ENCODE assay signal across 7 mouse cellular contexts in genomic region chr19:4013066-4013465, GRCm38 (mm10). TPM values are rescaled to one million over a fixed set of nuclear protein-coding genes. Genes with fewer than 3 reads are reported as not detected.
A peak's percentile ranks its signal among the peaks of the same experiment; 100 is the strongest.
DNase-seq lines count a peak whose midpoint lies in the region; ATAC-seq and TF ChIP-seq lines count a peak whose summit lies in the region.

No protein-coding gene starts in this region.

- H3K27me3 ChIP-seq in neural tube, embryonic 11.5 days (ENCODE audit: control insufficient read depth, insufficient read depth, low read length): no peaks in the 10 kb centered on the region
- peaks cover 5% of the 10 kb centered on the region; the same call in 1 of the 2 replicates for H3K27me3 ChIP-seq in forebrain, embryonic 12.5 days
- H3K27me3 ChIP-seq in liver, embryonic 13.5 days: no peaks in the 10 kb centered on the region
- H3K27me3 ChIP-seq in stomach, postnatal 0 days (ENCODE audit: control insufficient read depth, insufficient read depth, low read length): no peaks in the 10 kb centered on the region

- TF ChIP-seq CTCF in stomach, postnatal 0 days (IDR thresholded peaks at IDR 0.05; ENCODE audit: low read depth): no peak

- 25% methylated on average over 9 of the region's 9 CpGs for WGBS in neural tube, embryonic 11.5 days
- 25% methylated on average over 9 of the region's 9 CpGs for WGBS in forebrain, embryonic 12.5 days
- WGBS in liver, embryonic 13.5 days (ENCODE audit: insufficient replicate concordance): 10% methylated on average over 9 of the region's 9 CpGs
- 11% methylated on average over 9 of the region's 9 CpGs for WGBS in stomach, postnatal 0 days

- H3K9me3 ChIP-seq in neural tube, embryonic 11.5 days (ENCODE audit: control insufficient read depth, low read length): no peaks in the 10 kb centered on the region
- no peaks in the 10 kb centered on the region for H3K9me3 ChIP-seq in forebrain, embryonic 12.5 days
- H3K9me3 ChIP-seq in liver, embryonic 13.5 days (replicated peaks): no peaks in the 10 kb centered on the region
- no peaks in the 10 kb centered on the region for H3K9me3 ChIP-seq in stomach, postnatal 0 days (ENCODE audit: control insufficient read depth, low read length)

- no peaks in the 10 kb centered on the region for H3K36me3 ChIP-seq in neural tube, embryonic 11.5 days (ENCODE audit: control insufficient read depth, insufficient read depth, low read length)
- peaks cover 24% of the 10 kb centered on the region for H3K36me3 ChIP-seq in forebrain, embryonic 12.5 days (replicated peaks)
- H3K36me3 ChIP-seq in liver, embryonic 13.5 days: peaks cover 29% of the 10 kb centered on the region
- H3K36me3 ChIP-seq in stomach, postnatal 0 days (ENCODE audit: control insufficient read depth, insufficient read depth, low read length): no peaks in the 10 kb centered on the region

- DNase-seq in neural tube, embryonic 11.5 days (ENCODE audit: low spot score): no peak
- no peak for DNase-seq in neural tube, embryonic 10.5 days (ENCODE audit: extremely low spot score, low spot score)
- DNase-seq in liver, embryonic 13.5 days: no peak
- no peak for DNase-seq in stomach, postnatal 0 days (ENCODE audit: low spot score)
- DNase-seq in gastrocnemius, postnatal 36 days: no peak
- DNase-seq in spleen, postnatal 10 days (ENCODE audit: low spot score in 2 of 2): no peak

- intact Hi-C loops in gastrocnemius, postnatal 36 days (cut with DNase I): loop anchor here (1.0 to 10.0 kb wide), 2 partner anchors 66 to 212 kb away; no protein-coding TSS in a partner anchor

- peak overlapping the region; percentile 26 for H3K4me2 ChIP-seq in neural tube, embryonic 11.5 days (ENCODE audit: low read depth)
- H3K4me2 ChIP-seq in forebrain, embryonic 12.5 days: peak overlapping the region; percentile 46
- H3K4me2 ChIP-seq in liver, embryonic 13.5 days: peak overlapping the region; percentile 79
- H3K4me2 ChIP-seq in stomach, postnatal 0 days (replicated peaks; ENCODE audit: low read depth): peak overlapping the region; percentile 50

- H3K4me1 ChIP-seq in neural tube, embryonic 11.5 days (ENCODE audit: control insufficient read depth, insufficient read depth, low read length): peaks cover 5% of the 10 kb centered on the region
- H3K4me1 ChIP-seq in forebrain, embryonic 12.5 days: peaks cover 13% of the 10 kb centered on the region
- H3K4me1 ChIP-seq in liver, embryonic 13.5 days (replicated peaks): peaks cover 48% of the 10 kb centered on the region
- no peaks in the 10 kb centered on the region; the same call in 1 of the 2 replicates for H3K4me1 ChIP-seq in stomach, postnatal 0 days (replicated peaks; ENCODE audit: control insufficient read depth, insufficient read depth)

- H3K9ac ChIP-seq in neural tube, embryonic 11.5 days (ENCODE audit: low read length): peak overlapping the region; percentile 5
- no peak overlapping the region; the same call in 1 of the 2 replicates for H3K9ac ChIP-seq in forebrain, embryonic 12.5 days
- H3K9ac ChIP-seq in liver, embryonic 13.5 days: peak overlapping the region; percentile 77
- H3K9ac ChIP-seq in stomach, postnatal 0 days (ENCODE audit: low read length): peak overlapping the region; percentile 55; the same call in 1 of the 2 replicates

- H3K27ac ChIP-seq in neural tube, embryonic 11.5 days (ENCODE audit: low read depth, low read length): no peak overlapping the region
- no peak overlapping the region for H3K27ac ChIP-seq in forebrain, embryonic 12.5 days
- peak overlapping the region; percentile 81 for H3K27ac ChIP-seq in liver, embryonic 13.5 days
- 0 out of 2 replicates have a peak overlapping the region, but pooled peaks have one; percentile 35 for H3K27ac ChIP-seq in stomach, postnatal 0 days (replicated peaks)

- peak overlapping the region; percentile 56; the same call in 1 of the 2 replicates for H3K4me3 ChIP-seq in neural tube, embryonic 11.5 days (ENCODE audit: low read depth, low read length)
- H3K4me3 ChIP-seq in forebrain, embryonic 12.5 days (replicated peaks): peak overlapping the region; percentile 89
- peak overlapping the region; percentile 85 for H3K4me3 ChIP-seq in liver, embryonic 13.5 days (replicated peaks)
- H3K4me3 ChIP-seq in stomach, postnatal 0 days (ENCODE audit: low read depth, low read length): peak overlapping the region; percentile 81

- TF ChIP-seq EP300 in stomach, postnatal 0 days (optimal IDR thresholded peaks at IDR 0.05): no peak

- no peak for ATAC-seq in neural tube, embryonic 11.5 days (ENCODE audit: insufficient read depth, low FRiP score, low TSS enrichment)
- ATAC-seq in forebrain, embryonic 12.5 days (ENCODE audit: low FRiP score): no peak; the same call in 1 of the 2 replicates
- ATAC-seq in liver, embryonic 13.5 days (ENCODE audit: low read depth): peak; percentile 49
- no peak for ATAC-seq in stomach, postnatal 0 days (ENCODE audit: low FRiP score, low TSS enrichment)

RNA-seq across cellular contexts. Expression of gene Ndufv1, which starts 0.5 kb away (rescaled TPM):
- 207 and 208 TPM in 2 replicates for polyA plus RNA-seq in neural tube, embryonic 11.5 days (2014; fragmentation: Nextera tagmentation; extraction: Ambion mirVana)
- polyA plus RNA-seq in forebrain, embryonic 12.5 days (2016; fragmentation: Nextera tagmentation; extraction: Ambion mirVana): 186 and 204 TPM in 2 replicates
- polyA plus RNA-seq in liver, embryonic 13.5 days (2015; fragmentation: Nextera tagmentation; extraction: Ambion mirVana): 171 and 174 TPM in 2 replicates
- 213 and 216 TPM in 2 replicates for polyA plus RNA-seq in stomach, postnatal 0 days (2015; fragmentation: Nextera tagmentation; extraction: Ambion mirVana)
- total RNA-seq in gastrocnemius, postnatal 36 days (2021): 100 to 1,000 TPM; 417 to 445 TPM

RNA-seq across cellular contexts. Expression of gene Doc2g, which starts 10.0 kb away (rescaled TPM):
- polyA plus RNA-seq in neural tube, embryonic 11.5 days (2014; fragmentation: Nextera tagmentation; extraction: Ambion mirVana): 2.7 and 2.8 TPM in 2 replicates
- polyA plus RNA-seq in forebrain, embryonic 12.5 days (2016; fragmentation: Nextera tagmentation; extraction: Ambion mirVana): 6.3 TPM in 2 replicates
- polyA plus RNA-seq in liver, embryonic 13.5 days (2015; fragmentation: Nextera tagmentation; extraction: Ambion mirVana): 0.80 and 0.82 TPM in 2 replicates
- polyA plus RNA-seq in stomach, postnatal 0 days (2015; fragmentation: Nextera tagmentation; extraction: Ambion mirVana): 1.2 and 1.7 TPM in 2 replicates
- total RNA-seq in gastrocnemius, postnatal 36 days (2021): under 1 TPM; 0.79 to 0.82 TPM

RNA-seq across cellular contexts. Expression of gene Gm49405, which starts 12.6 kb away (rescaled TPM):
- 1.8 and 1.9 TPM in 2 replicates for polyA plus RNA-seq in neural tube, embryonic 11.5 days (2014; fragmentation: Nextera tagmentation; extraction: Ambion mirVana)
- 4.1 and 4.3 TPM in 2 replicates for polyA plus RNA-seq in forebrain, embryonic 12.5 days (2016; fragmentation: Nextera tagmentation; extraction: Ambion mirVana)
- 0.55 and 0.59 TPM in 2 replicates for polyA plus RNA-seq in liver, embryonic 13.5 days (2015; fragmentation: Nextera tagmentation; extraction: Ambion mirVana)
- polyA plus RNA-seq in stomach, postnatal 0 days (2015; fragmentation: Nextera tagmentation; extraction: Ambion mirVana): 1.1 and 1.3 TPM in 2 replicates
- under 1 TPM; 0.13 to 0.20 TPM for total RNA-seq in gastrocnemius, postnatal 36 days (2021)

RNA-seq across cellular contexts. Expression of gene Nudt8, which starts 12.7 kb away (rescaled TPM):
- 20.6 and 20.8 TPM in 2 replicates for polyA plus RNA-seq in neural tube, embryonic 11.5 days (2014; fragmentation: Nextera tagmentation; extraction: Ambion mirVana)
- polyA plus RNA-seq in forebrain, embryonic 12.5 days (2016; fragmentation: Nextera tagmentation; extraction: Ambion mirVana): 19.3 and 20.8 TPM in 2 replicates
- polyA plus RNA-seq in liver, embryonic 13.5 days (2015; fragmentation: Nextera tagmentation; extraction: Ambion mirVana): 13.8 and 15.9 TPM in 2 replicates
- 39.3 and 40.7 TPM in 2 replicates for polyA plus RNA-seq in stomach, postnatal 0 days (2015; fragmentation: Nextera tagmentation; extraction: Ambion mirVana)
- total RNA-seq in gastrocnemius, postnatal 36 days (2021): 10 to 100 TPM; 22.5 to 23.0 TPM

RNA-seq across cellular contexts. Expression of gene Tbx10, which starts 20.5 kb away (rescaled TPM):
- polyA plus RNA-seq in neural tube, embryonic 11.5 days (2014; fragmentation: Nextera tagmentation; extraction: Ambion mirVana): 0.22 TPM in 1 of 2 replicates, not detected in the other
- not detected in 2 replicates for polyA plus RNA-seq in forebrain, embryonic 12.5 days (2016; fragmentation: Nextera tagmentation; extraction: Ambion mirVana)
- 0.47 and 0.54 TPM in 2 replicates for polyA plus RNA-seq in liver, embryonic 13.5 days (2015; fragmentation: Nextera tagmentation; extraction: Ambion mirVana)
- 0.05 TPM in 1 of 2 replicates, not detected in the other for polyA plus RNA-seq in stomach, postnatal 0 days (2015; fragmentation: Nextera tagmentation; extraction: Ambion mirVana)
- not detected for total RNA-seq in gastrocnemius, postnatal 36 days (2021)

Comparison
In these comparisons a context has a peak if more than half of its experiments do, and no peak if none do; other contexts are left out.
1. H3K27ac ChIP-seq: peak in liver, embryonic 13.5 days (single experiment) and stomach, postnatal 0 days (single experiment); none in neural tube, embryonic 11.5 days (single experiment) and forebrain, embryonic 12.5 days (single experiment).
2. H3K4me2 ChIP-seq: peak in every context shown above with its lines; median percentile 79 in liver, embryonic 13.5 days; 50 in stomach, postnatal 0 days; 46 in forebrain, embryonic 12.5 days; 26 in neural tube, embryonic 11.5 days.
3. Peak in every context shown above with its lines, with median percentiles within 50 percentile points of each other: H3K4me3 ChIP-seq.